Mouse (Mus musculus) brain, embryonic 14.5 days (tissue): ENCODE measurements at regions not wholly inside any gene's neighbourhood (a gene's known extent, or its start where the extent isn't known, plus 50 kb on each side); places are given as distances from the start of the nearest gene placed in this dataset.

Experiments
- CTCF ChIP-seq: fragments of 200-500 bp; IDR thresholded peaks from 2 replicates; pipeline ENCODE4 v1.5.1; 2012; ENCODE audit warnings: inconsistent platforms, mild to moderate bottlenecking, moderate library complexity, borderline replicate concordance; ENCODE audit not compliant: insufficient read depth, insufficient read length; ENCODE audit errors: extremely low read depth
- POLR2A ChIP-seq: fragments of 200-500 bp; IDR thresholded peaks from 2 replicates; pipeline ENCODE4 v1.6.1; 2012; ENCODE audit warnings: mild to moderate bottlenecking, inconsistent platforms, borderline replicate concordance; ENCODE audit not compliant: poor library complexity, insufficient read depth, insufficient read length, severe bottlenecking; ENCODE audit errors: extremely low read depth

DNA sequence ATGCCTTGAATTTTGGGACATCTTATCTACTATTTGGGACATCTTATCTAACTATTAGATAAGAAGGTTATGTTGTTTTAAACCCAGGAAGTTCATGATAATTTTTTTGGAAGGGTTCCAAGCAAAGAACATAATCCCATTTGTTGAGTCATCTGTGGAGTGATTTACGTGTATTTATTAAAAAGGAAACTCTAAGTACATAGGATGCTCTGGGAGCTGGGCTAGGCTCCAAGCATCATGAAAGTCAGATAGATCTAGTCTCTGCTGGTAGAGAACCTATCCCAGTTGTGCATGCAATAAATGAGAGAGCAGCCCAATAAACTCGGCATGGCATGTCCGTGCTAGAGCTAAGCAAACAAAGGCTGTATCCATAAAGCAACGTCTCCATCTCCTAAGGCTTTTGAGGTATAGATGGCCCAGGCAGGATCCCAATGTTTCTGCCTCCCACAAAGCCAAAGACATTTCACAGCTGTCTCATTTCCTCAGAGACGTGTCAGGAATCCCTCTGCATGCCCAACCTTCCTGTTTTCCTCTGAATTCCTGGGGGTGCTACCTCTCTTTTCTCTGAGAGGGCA is 289.4 kb upstream of the Dynlrb2 start:
- no peak for TF ChIP-seq CTCF
- TF ChIP-seq POLR2A: no peak
